Mouse (Mus musculus): ENCODE results near the gene Sh3rf1.

Gene Sh3rf1

GRCm38 (mm10) chr8:61243491-61243890, 19.8 kb downstream of the Sh3rf1 start:
- H3K27me3 ChIP-seq (ENCODE audit: insufficient read depth, low read length): no peaks in the 10 kb centered on the region
- no peaks in the 10 kb centered on the region; the same call in 1 of the 2 replicates for H3K36me3 ChIP-seq (ENCODE audit: insufficient read depth, low read length)
- H3K9me3 ChIP-seq (ENCODE audit: low read length): peaks cover 36% of the 10 kb centered on the region
- peaks cover 36% of the 10 kb centered on the region for H3K4me1 ChIP-seq (replicated peaks; ENCODE audit: low read depth, low read length)
- H3K4me3 ChIP-seq (replicated peaks; ENCODE audit: low read length): peak overlapping the region; percentile 13; the same call in 1 of the 2 replicates
- no peak for TF ChIP-seq CTCF (conservative IDR thresholded peaks at IDR 0.05; ENCODE audit: low read length)
- TF ChIP-seq NANOG (IDR thresholded peaks at IDR 0.05; ENCODE audit: borderline replicate concordance, low read length): no peak
- no peak for TF ChIP-seq POU5F1 (IDR thresholded peaks at IDR 0.05; ENCODE audit: borderline replicate concordance, low read length)

- no peak for TF ChIP-seq NANOG (IDR thresholded peaks at IDR 0.05; ENCODE audit: borderline replicate concordance, low read length)
- TF ChIP-seq CTCF (conservative IDR thresholded peaks at IDR 0.05; ENCODE audit: low read length): peak; percentile 17; the same call in 1 of the 2 replicates
- TF ChIP-seq POU5F1 (IDR thresholded peaks at IDR 0.05; ENCODE audit: borderline replicate concordance, low read length): no peak
Measured at GRCm38 (mm10) chr8:61244157-61244556, 20.5 kb downstream of the Sh3rf1 start.

GRCm38 (mm10) chr8:61247270-61248025, 23.8 kb downstream of the Sh3rf1 start:
- H3K9me3 ChIP-seq (ENCODE audit: low read length): peaks cover 17% of the 10 kb centered on the region
- TF ChIP-seq CTCF (conservative IDR thresholded peaks at IDR 0.05; ENCODE audit: low read length): no peak
- TF ChIP-seq POU5F1 (IDR thresholded peaks at IDR 0.05; ENCODE audit: borderline replicate concordance, low read length): no peak
- no peak for TF ChIP-seq NANOG (IDR thresholded peaks at IDR 0.05; ENCODE audit: borderline replicate concordance, low read length)
- H3K4me1 ChIP-seq (replicated peaks; ENCODE audit: low read depth, low read length): peaks cover 35% of the 10 kb centered on the region
- H3K27me3 ChIP-seq (ENCODE audit: insufficient read depth, low read length): no peaks in the 10 kb centered on the region
- no peak overlapping the region for H3K4me3 ChIP-seq (replicated peaks; ENCODE audit: low read length)
- no peaks in the 10 kb centered on the region for H3K36me3 ChIP-seq (ENCODE audit: insufficient read depth, low read length)

More at GRCm38 (mm10) chr8:61244157-61244556, 20.5 kb downstream of the Sh3rf1 start:
- H3K9me3 ChIP-seq (ENCODE audit: low read length): peaks cover 36% of the 10 kb centered on the region
- H3K4me1 ChIP-seq (replicated peaks; ENCODE audit: low read depth, low read length): peaks cover 36% of the 10 kb centered on the region
- H3K27me3 ChIP-seq (ENCODE audit: insufficient read depth, low read length): no peaks in the 10 kb centered on the region
- H3K36me3 ChIP-seq (ENCODE audit: insufficient read depth, low read length): no peaks in the 10 kb centered on the region; the same call in 1 of the 2 replicates
- no peak overlapping the region for H3K4me3 ChIP-seq (replicated peaks; ENCODE audit: low read length)

- no peak overlapping the region for H3K4me3 ChIP-seq (replicated peaks; ENCODE audit: low read length)
- H3K27me3 ChIP-seq (ENCODE audit: insufficient read depth, low read length): no peaks in the 10 kb centered on the region
- H3K9me3 ChIP-seq (ENCODE audit: low read length): peaks cover 13% of the 10 kb centered on the region
- TF ChIP-seq NANOG (IDR thresholded peaks at IDR 0.05; ENCODE audit: borderline replicate concordance, low read length) (no peak), POU5F1 (IDR thresholded peaks at IDR 0.05; ENCODE audit: borderline replicate concordance, low read length) (no peak), CTCF (conservative IDR thresholded peaks at IDR 0.05; ENCODE audit: low read length) (no peak)
- no peaks in the 10 kb centered on the region for H3K36me3 ChIP-seq (ENCODE audit: insufficient read depth, low read length)
- H3K4me1 ChIP-seq (replicated peaks; ENCODE audit: low read depth, low read length): peaks cover 26% of the 10 kb centered on the region
Measured at GRCm38 (mm10) chr8:61249511-61249910, 25.8 kb downstream of the Sh3rf1 start.

GRCm38 (mm10) chr8:61254196-61254595, 30.5 kb downstream of the Sh3rf1 start:
- Histone ChIP-seq H3K27me3 (ENCODE audit: insufficient read depth, low read length) (no peaks in the 10 kb centered on the region), H3K4me1 (replicated peaks; ENCODE audit: low read depth, low read length) (peaks cover 6% of the 10 kb centered on the region), H3K36me3 (ENCODE audit: insufficient read depth, low read length) (no peaks in the 10 kb centered on the region), H3K4me3 (replicated peaks; ENCODE audit: low read length) (no peak overlapping the region), H3K9me3 (ENCODE audit: low read length) (peaks cover 15% of the 10 kb centered on the region)
- TF ChIP-seq NANOG (IDR thresholded peaks at IDR 0.05; ENCODE audit: borderline replicate concordance, low read length) (no peak), POU5F1 (IDR thresholded peaks at IDR 0.05; ENCODE audit: borderline replicate concordance, low read length) (no peak), CTCF (conservative IDR thresholded peaks at IDR 0.05; ENCODE audit: low read length) (no peak)

- Histone ChIP-seq H3K9me3 (ENCODE audit: low read length) (peaks cover 9% of the 10 kb centered on the region), H3K4me1 (replicated peaks; ENCODE audit: low read depth, low read length) (peaks cover 7% of the 10 kb centered on the region), H3K4me3 (replicated peaks; ENCODE audit: low read length) (peak overlapping the region; percentile 20; the same call in 1 of the 2 replicates), H3K36me3 (ENCODE audit: insufficient read depth, low read length) (no peaks in the 10 kb centered on the region), H3K27me3 (ENCODE audit: insufficient read depth, low read length) (no peaks in the 10 kb centered on the region)
- TF ChIP-seq POU5F1 (IDR thresholded peaks at IDR 0.05; ENCODE audit: borderline replicate concordance, low read length) (no peak), CTCF (conservative IDR thresholded peaks at IDR 0.05; ENCODE audit: low read length) (no peak), NANOG (IDR thresholded peaks at IDR 0.05; ENCODE audit: borderline replicate concordance, low read length) (no peak)
Measured at GRCm38 (mm10) chr8:61258828-61259227, 35.2 kb downstream of the Sh3rf1 start.

- no peaks in the 10 kb centered on the region for H3K36me3 ChIP-seq (ENCODE audit: insufficient read depth, low read length)
- no peak overlapping the region for H3K4me3 ChIP-seq (replicated peaks; ENCODE audit: low read length)
- peaks cover 9% of the 10 kb centered on the region for H3K9me3 ChIP-seq (ENCODE audit: low read length)
- TF ChIP-seq NANOG (IDR thresholded peaks at IDR 0.05; ENCODE audit: borderline replicate concordance, low read length) (no peak), POU5F1 (IDR thresholded peaks at IDR 0.05; ENCODE audit: borderline replicate concordance, low read length) (no peak), CTCF (conservative IDR thresholded peaks at IDR 0.05; ENCODE audit: low read length) (no peak)
- H3K27me3 ChIP-seq (ENCODE audit: insufficient read depth, low read length): no peaks in the 10 kb centered on the region
- peaks cover 7% of the 10 kb centered on the region for H3K4me1 ChIP-seq (replicated peaks; ENCODE audit: low read depth, low read length)
Measured at GRCm38 (mm10) chr8:61259526-61259925, 35.9 kb downstream of the Sh3rf1 start.

- no peak for TF ChIP-seq NANOG (IDR thresholded peaks at IDR 0.05; ENCODE audit: borderline replicate concordance, low read length)
- no peak for TF ChIP-seq POU5F1 (IDR thresholded peaks at IDR 0.05; ENCODE audit: borderline replicate concordance, low read length)
- TF ChIP-seq CTCF (conservative IDR thresholded peaks at IDR 0.05; ENCODE audit: low read length): no peak
- Histone ChIP-seq H3K4me3 (replicated peaks; ENCODE audit: low read length) (no peak overlapping the region), H3K36me3 (ENCODE audit: insufficient read depth, low read length) (no peaks in the 10 kb centered on the region), H3K9me3 (ENCODE audit: low read length) (0 out of 2 replicates have a peak, but pooled peaks cover under 1% of the 10 kb centered on the region), H3K27me3 (ENCODE audit: insufficient read depth, low read length) (no peaks in the 10 kb centered on the region), H3K4me1 (replicated peaks; ENCODE audit: low read depth, low read length) (peaks cover 7% of the 10 kb centered on the region)
Measured at GRCm38 (mm10) chr8:61260530-61260929, 36.9 kb downstream of the Sh3rf1 start.

All from E14TG2a.4 (cell line).